13 mouse cellular contexts compared by ENCODE assay signal in the genomic region with DNA sequence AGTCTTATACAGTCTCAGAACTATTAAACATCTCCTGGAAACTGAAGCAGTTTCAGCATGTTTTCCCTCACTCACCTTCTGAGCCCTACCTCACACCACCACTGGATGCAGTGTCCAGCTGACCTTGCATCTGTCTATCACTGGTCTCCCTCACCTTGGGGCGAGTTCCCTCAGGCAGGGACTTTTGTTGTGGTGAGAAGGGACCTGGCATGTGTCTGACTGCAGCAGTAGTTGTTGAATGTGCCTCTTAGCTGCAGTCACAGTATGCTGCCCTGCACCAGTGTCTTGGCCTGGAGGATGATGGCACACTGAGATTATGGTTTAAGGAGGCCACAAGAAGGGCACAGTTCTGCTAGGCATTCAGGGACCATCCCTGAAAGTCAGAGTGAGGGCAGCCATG.
"Had no signal": no experiment of that assay in that cellular context is flagged by ENCODE, and none has a peak within 500 bp of the region (broad histone marks: within the 10 kb centered on the region; RNA-seq: fewer than 3 reads in every experiment).

No protein-coding gene starts in this region.

- H3K4me1 ChIP-seq: midbrain, embryonic 12.5 days had no signal

- H3K4me2 ChIP-seq: liver, embryonic 13.5 days; lung, embryonic 15.5 days; midbrain, embryonic 12.5 days; stomach, embryonic 15.5 days had no signal

- H3K27me3 ChIP-seq: liver, embryonic 13.5 days; lung, embryonic 15.5 days; midbrain, embryonic 12.5 days; stomach, embryonic 15.5 days had no signal

- DNase-seq: kidney, adult 18-20 months; kidney, postnatal 10 days; kidney, postnatal 4 days; liver; liver, embryonic 13.5 days; liver, postnatal 0 days; right cerebral cortex, postnatal 14 days; thymus, postnatal 4 days had no signal

- H3K36me3 ChIP-seq: liver, embryonic 13.5 days; lung, embryonic 15.5 days; midbrain, embryonic 12.5 days; stomach, embryonic 15.5 days had no signal

- ATAC-seq: liver, postnatal 0 days; midbrain, embryonic 16.5 days had no signal

- H3K4me3 ChIP-seq: left cerebral cortex, adult 2 months; liver, embryonic 13.5 days; lung, embryonic 15.5 days; midbrain, embryonic 12.5 days; stomach, embryonic 15.5 days had no signal

- H3K27ac ChIP-seq: left cerebral cortex, adult 2 months; liver, embryonic 13.5 days; midbrain, embryonic 12.5 days had no signal

- H3K9ac ChIP-seq: liver, embryonic 13.5 days; liver, postnatal 0 days; lung, embryonic 15.5 days; midbrain, embryonic 12.5 days; stomach, embryonic 15.5 days had no signal

- H3K9me3 ChIP-seq: liver, embryonic 13.5 days; lung, embryonic 15.5 days; midbrain, embryonic 12.5 days; stomach, embryonic 15.5 days had no signal
